Mouse (Mus musculus) midbrain, embryonic 10.5 days (tissue): ENCODE data around the gene Lrrc46. TPM values are rescaled to one million over a fixed set of nuclear protein-coding genes. Genes with fewer than 3 reads are reported as not detected.

Source experiments
- DNase-seq: peaks from one replicate; pipeline ENCODE4 v3.0.0-alpha.2; 2017; ENCODE audit warnings: low spot score
- H3K27ac ChIP-seq: fragments of 300-500 bp; sonication (generic); replicated peaks from 2 replicates; pipeline ENCODE4 v1.5.1; 2016; ENCODE audit warnings: mild to moderate bottlenecking
- H3K27me3 ChIP-seq: fragments of 300-500 bp; sonication (generic); 2 replicates; pipeline ENCODE4 v1.6.1; 2016; ENCODE audit warnings: low read depth, mild to moderate bottlenecking; ENCODE audit not compliant: poor library complexity, severe bottlenecking
- H3K36me3 ChIP-seq: fragments of 300-500 bp; sonication (generic); 2 replicates; pipeline ENCODE4 v1.6.1; 2016; ENCODE audit warnings: mild to moderate bottlenecking, moderate library complexity
- H3K4me1 ChIP-seq: fragments of 300-500 bp; sonication (generic); 2 replicates; pipeline ENCODE4 v1.6.1; 2016
- H3K4me3 ChIP-seq: fragments of 300-500 bp; sonication (generic); 2 replicates; pipeline ENCODE4 v1.5.1; 2016; ENCODE audit warnings: mild to moderate bottlenecking, moderate library complexity
- H3K9me3 ChIP-seq: fragments of 300-500 bp; sonication (generic); replicated peaks from 2 replicates; pipeline ENCODE4 v1.6.1; 2016; ENCODE audit warnings: mild to moderate bottlenecking
- WGBS: fragments of 180-500 bp; shearing (Covaris S2); methylation state at CpG from one replicate; pipeline ENCODE4 v1.1.7; 2016; 5-methylcytosine and 5-hydroxymethylcytosine counted together
- polyA plus RNA-seq: library from polyadenylated mRNA; unstranded; fragments of >200 nt; fragmentation: Nextera tagmentation; extraction: Ambion mirVana; gene quantifications from 2 replicates; pipeline ENCODE4 v1.2.1, GENCODE M21; 2016

The Lrrc46 gene
- 3.0 and 3.1 TPM in 2 replicates for polyA plus RNA-seq

GRCm38 (mm10) chr11:97041022-97041899 lies at the start of gene Lrrc46, which contains the start of gene Mrpl10:
TSS of gene Lrrc46 (minus strand) at chr11:97041407.
TSS of gene Mrpl10 (plus strand) at chr11:97041560.
- DNase-seq: peak; percentile 92
- 1% methylated on average over 48 of the region's 48 CpGs for WGBS
- Histone ChIP-seq H3K27ac (peak within 1 kb of the TSS; percentile 91), H3K9me3 (no peaks in the 10 kb centered on the region), H3K4me3 (peak within 1 kb of the TSS; percentile 89), H3K27me3 (no peaks in the 10 kb centered on the region), H3K4me1 (peaks cover 25% of the 10 kb centered on the region), H3K36me3 (peaks cover 27% of the 10 kb centered on the region)

GRCm38 (mm10) chr11:97086365-97086764 lies 45.2 kb upstream of the Lrrc46 start:
- 71% methylated on average over 6 of the region's 6 CpGs for WGBS

DNA sequence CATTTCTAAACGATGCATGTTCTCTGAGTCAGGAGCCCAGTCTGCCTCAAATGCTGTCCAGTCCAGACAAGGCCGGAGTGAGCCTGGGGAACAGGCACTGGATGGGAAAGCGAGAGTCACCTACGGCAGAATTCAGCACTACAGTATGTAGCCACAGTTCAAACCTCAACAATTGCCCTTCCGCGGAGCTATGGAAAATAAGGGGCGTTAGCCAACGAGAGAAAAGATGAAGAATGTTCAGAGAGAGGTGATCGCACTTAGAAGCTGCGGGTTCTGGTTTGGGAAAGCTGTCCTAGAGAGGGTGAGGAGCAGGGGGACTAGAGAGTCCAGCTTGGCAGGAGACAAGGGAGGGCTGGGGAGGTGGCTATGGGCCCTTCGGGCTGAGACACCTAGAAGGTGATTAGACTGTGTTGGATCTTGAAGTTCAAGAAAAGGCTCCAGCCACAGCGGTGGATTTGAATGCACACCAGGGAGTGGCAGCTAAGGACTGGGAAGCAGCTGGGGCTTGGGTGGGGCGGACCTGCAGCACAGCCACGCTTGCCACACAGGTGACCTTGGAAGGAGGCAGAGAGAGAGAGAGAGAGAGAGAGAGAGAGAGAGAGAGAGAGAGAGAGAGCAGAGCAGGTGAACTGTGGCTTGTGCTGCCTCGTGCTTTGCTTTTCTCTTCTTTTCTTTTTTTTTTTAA lies 43.8 kb upstream of the Lrrc46 start:
- H3K27ac ChIP-seq: no peak overlapping the region
- H3K36me3 ChIP-seq: no peaks in the 10 kb centered on the region
- peaks cover 12% of the 10 kb centered on the region; the same call in 1 of the 2 replicates for H3K9me3 ChIP-seq
- H3K4me1 ChIP-seq: peaks cover 13% of the 10 kb centered on the region
- 86% methylated on average over 15 of the region's 15 CpGs for WGBS
- H3K27me3 ChIP-seq: peaks cover 19% of the 10 kb centered on the region
- DNase-seq: no peak
- no peak overlapping the region for H3K4me3 ChIP-seq

More at GRCm38 (mm10) chr11:97086365-97086764, 45.2 kb upstream of the Lrrc46 start:
- no peak overlapping the region for H3K27ac ChIP-seq
- peaks cover 9% of the 10 kb centered on the region; the same call in 1 of the 2 replicates for H3K4me1 ChIP-seq
- DNase-seq: no peak
- no peaks in the 10 kb centered on the region for H3K36me3 ChIP-seq
- peaks cover 12% of the 10 kb centered on the region; the same call in 1 of the 2 replicates for H3K9me3 ChIP-seq
- no peak overlapping the region for H3K4me3 ChIP-seq
- H3K27me3 ChIP-seq: peaks cover 19% of the 10 kb centered on the region

GRCm38 (mm10) chr11:97083401-97084140 lies 42.4 kb upstream of the Lrrc46 start:
- no peak overlapping the region for H3K4me3 ChIP-seq
- peaks cover 15% of the 10 kb centered on the region for H3K4me1 ChIP-seq
- H3K36me3 ChIP-seq: no peaks in the 10 kb centered on the region
- H3K9me3 ChIP-seq: peaks cover 12% of the 10 kb centered on the region; the same call in 1 of the 2 replicates
- 51% methylated on average over 22 of the region's 22 CpGs for WGBS
- H3K27ac ChIP-seq: no peak overlapping the region
- peaks cover 19% of the 10 kb centered on the region for H3K27me3 ChIP-seq
- no peak for DNase-seq

- H3K4me1 ChIP-seq: peaks cover 15% of the 10 kb centered on the region
- no peak for DNase-seq
- H3K9me3 ChIP-seq: peaks cover 12% of the 10 kb centered on the region; the same call in 1 of the 2 replicates
- H3K27ac ChIP-seq: no peak overlapping the region
- no peak overlapping the region for H3K4me3 ChIP-seq
- peaks cover 19% of the 10 kb centered on the region for H3K27me3 ChIP-seq
- no peaks in the 10 kb centered on the region for H3K36me3 ChIP-seq
- WGBS: 55% methylated on average over 11 of the region's 11 CpGs
Observed at GRCm38 (mm10) chr11:97082977-97083376, 41.8 kb upstream of the Lrrc46 start.

- peaks cover 15% of the 10 kb centered on the region for H3K4me1 ChIP-seq
- H3K4me3 ChIP-seq: no peak overlapping the region
- no peak for DNase-seq
- 10% methylated on average over 9 of the region's 9 CpGs for WGBS
- peaks cover 19% of the 10 kb centered on the region for H3K27me3 ChIP-seq
- H3K9me3 ChIP-seq: peaks cover 4% of the 10 kb centered on the region; the same call in 1 of the 2 replicates
- no peaks in the 10 kb centered on the region for H3K36me3 ChIP-seq
- no peak overlapping the region for H3K27ac ChIP-seq
Observed at GRCm38 (mm10) chr11:97080291-97080690, 39.1 kb upstream of the Lrrc46 start.

DNA sequence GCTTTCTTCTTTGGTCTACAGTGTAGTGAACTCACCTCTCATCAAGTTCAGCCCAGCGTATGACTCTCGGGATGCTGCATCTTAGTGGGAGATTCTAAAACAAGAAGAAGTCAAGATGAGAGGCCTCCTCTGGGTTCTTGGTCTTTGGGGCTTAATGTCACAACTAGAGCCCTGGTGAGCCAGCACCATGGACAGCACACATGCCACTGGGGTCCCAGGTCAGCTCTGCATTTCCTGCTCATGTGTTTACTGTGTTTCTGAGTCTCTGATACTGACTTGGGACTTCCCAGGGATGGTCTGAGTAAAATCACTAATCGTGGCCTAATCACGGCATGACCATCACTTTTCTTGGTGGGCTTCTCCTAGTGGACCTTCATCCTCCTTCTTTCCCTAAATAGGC lies 37.5 kb upstream of the Lrrc46 start:
- Histone ChIP-seq H3K4me3 (no peak overlapping the region), H3K27ac (no peak overlapping the region), H3K27me3 (peaks cover 7% of the 10 kb centered on the region), H3K36me3 (no peaks in the 10 kb centered on the region), H3K9me3 (peaks cover 4% of the 10 kb centered on the region; the same call in 1 of the 2 replicates), H3K4me1 (peaks cover 13% of the 10 kb centered on the region)
- 55% methylated on average over 4 of the region's 4 CpGs for WGBS
- DNase-seq: no peak

GRCm38 (mm10) chr11:97074235-97074634 lies 33.0 kb upstream of the Lrrc46 start:
- 83% methylated on average over 8 of the region's 8 CpGs for WGBS
- Histone ChIP-seq H3K27ac (no peak overlapping the region), H3K9me3 (no peaks in the 10 kb centered on the region)

DNA sequence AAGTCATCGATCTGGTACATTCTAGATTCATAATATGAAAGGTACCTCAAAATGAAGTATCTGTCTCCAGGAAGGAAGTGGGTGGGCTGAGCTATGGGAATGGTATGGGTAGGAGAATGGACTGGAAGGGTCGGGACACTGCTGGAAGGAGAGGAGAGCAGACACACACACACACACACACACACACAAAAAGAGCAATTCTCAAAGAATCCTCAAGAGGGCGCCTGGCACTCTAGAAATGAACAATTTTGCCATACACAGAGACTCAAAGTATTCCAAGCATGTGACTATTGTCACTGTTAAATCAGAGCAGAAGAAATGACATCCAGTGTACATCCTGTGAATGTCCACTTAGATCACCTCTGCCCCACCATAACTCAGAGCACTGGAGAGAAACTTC lies 31.3 kb upstream of the Lrrc46 start:
- WGBS: 34% methylated on average over 3 of the region's 3 CpGs
- H3K9me3 ChIP-seq: no peaks in the 10 kb centered on the region

More at GRCm38 (mm10) chr11:97074235-97074634, 33.0 kb upstream of the Lrrc46 start:
- DNase-seq: no peak
- Histone ChIP-seq H3K27me3 (no peaks in the 10 kb centered on the region), H3K4me3 (no peak overlapping the region), H3K36me3 (no peaks in the 10 kb centered on the region), H3K4me1 (no peaks in the 10 kb centered on the region)

GRCm38 (mm10) chr11:97071129-97071528 lies 29.9 kb upstream of the Lrrc46 start:
- H3K4me3 ChIP-seq: no peak overlapping the region
- 77% methylated on average over 1 of the region's 1 CpGs for WGBS
- DNase-seq: no peak
- no peaks in the 10 kb centered on the region; the same call in 1 of the 2 replicates for H3K27me3 ChIP-seq
- H3K27ac ChIP-seq: no peak overlapping the region
- no peaks in the 10 kb centered on the region for H3K4me1 ChIP-seq
- H3K36me3 ChIP-seq: peaks cover 26% of the 10 kb centered on the region
- H3K9me3 ChIP-seq: no peaks in the 10 kb centered on the region

More for the DNA sequence above, 31.3 kb upstream of the Lrrc46 start:
- Histone ChIP-seq H3K27me3 (no peaks in the 10 kb centered on the region; the same call in 1 of the 2 replicates), H3K4me3 (no peak overlapping the region), H3K36me3 (peaks cover 13% of the 10 kb centered on the region), H3K27ac (no peak overlapping the region), H3K4me1 (no peaks in the 10 kb centered on the region)
- DNase-seq: peak; percentile 58

- Histone ChIP-seq H3K4me1 (no peaks in the 10 kb centered on the region), H3K27ac (no peak overlapping the region), H3K4me3 (no peak overlapping the region), H3K36me3 (peaks cover 37% of the 10 kb centered on the region), H3K27me3 (no peaks in the 10 kb centered on the region; the same call in 1 of the 2 replicates), H3K9me3 (no peaks in the 10 kb centered on the region)
- no peak for DNase-seq
- 96% methylated on average over 2 of the region's 2 CpGs for WGBS
Observed at GRCm38 (mm10) chr11:97069770-97070169, 28.6 kb upstream of the Lrrc46 start.

DNA sequence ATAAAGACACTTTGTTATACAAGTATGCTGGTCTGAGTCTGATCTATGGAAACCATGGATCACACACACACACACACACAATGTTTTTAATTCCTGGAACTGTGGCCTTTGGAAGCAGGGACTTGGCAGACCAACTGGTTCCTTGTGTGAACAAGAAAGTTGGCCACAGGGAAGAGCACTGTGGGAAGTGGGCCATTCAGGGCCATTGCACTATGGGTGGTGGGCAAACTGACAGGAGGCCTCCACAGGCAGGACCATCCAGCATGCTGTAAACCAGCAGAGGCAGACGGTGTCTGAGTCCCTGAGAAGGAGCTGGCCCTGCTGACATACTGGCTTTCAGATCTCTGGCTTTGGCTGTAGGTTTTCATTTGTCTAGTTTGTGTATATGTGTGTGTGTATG lies 28.1 kb upstream of the Lrrc46 start:
- Histone ChIP-seq H3K27me3 (no peaks in the 10 kb centered on the region; the same call in 1 of the 2 replicates), H3K27ac (no peak overlapping the region), H3K4me1 (no peaks in the 10 kb centered on the region), H3K4me3 (no peak overlapping the region), H3K36me3 (peaks cover 37% of the 10 kb centered on the region), H3K9me3 (no peaks in the 10 kb centered on the region)
- DNase-seq: no peak
- WGBS: 68% methylated on average over 1 of the region's 1 CpGs
